Mouse (Mus musculus) brain, embryonic 14.5 days (tissue): Measurements from ENCODE around the gene Pld4.

Experiments
- CTCF ChIP-seq: fragments of 200-500 bp; IDR thresholded peaks from 2 replicates; pipeline ENCODE4 v1.5.1; 2012; ENCODE audit warnings: inconsistent platforms, mild to moderate bottlenecking, moderate library complexity, borderline replicate concordance; ENCODE audit not compliant: insufficient read depth, insufficient read length; ENCODE audit errors: extremely low read depth
- POLR2A ChIP-seq: fragments of 200-500 bp; IDR thresholded peaks from 2 replicates; pipeline ENCODE4 v1.6.1; 2012; ENCODE audit warnings: mild to moderate bottlenecking, inconsistent platforms, borderline replicate concordance; ENCODE audit not compliant: poor library complexity, insufficient read depth, insufficient read length, severe bottlenecking; ENCODE audit errors: extremely low read depth

- TF ChIP-seq POLR2A (no peak), CTCF (no peak)
Measured at GRCm38 (mm10) chr12:112798716-112799115, 38.3 kb downstream of the Pld4 start.
